Mouse (Mus musculus): ENCODE measurements around the gene Specc1.
A peak's percentile ranks its signal among the peaks of the same experiment; 100 is the strongest.
"Not testable (repeated sequence)": the region's sequence is repeated elsewhere in the genome, so short reads cannot be mapped to it uniquely, and the experiment has no call there.

The Specc1 gene

GRCm38 (mm10) chr11:61956572-61957295 lies at the start of gene Specc1:
Gene Specc1, plus strand, starts transcription at chr11:61956763.
- peak; percentile 86 for ATAC-seq (ENCODE audit: insufficient number of reproducible peaks, low FRiP score, low TSS enrichment)

- no peak for ATAC-seq (ENCODE audit: insufficient number of reproducible peaks, low FRiP score, low TSS enrichment)
These were observed 48.2 kb upstream of the Specc1 start for GRCm38 (mm10) chr11:61908315-61908714.

GRCm38 (mm10) chr11:61919702-61920101 lies 36.9 kb upstream of the Specc1 start:
- no peak for ATAC-seq (ENCODE audit: insufficient number of reproducible peaks, low FRiP score, low TSS enrichment)

GRCm38 (mm10) chr11:61923309-61923708 lies 33.3 kb upstream of the Specc1 start:
- no peak for ATAC-seq (ENCODE audit: insufficient number of reproducible peaks, low FRiP score, low TSS enrichment)

GRCm38 (mm10) chr11:61929323-61930097 lies 27.1 kb upstream of the Specc1 start:
- ATAC-seq (ENCODE audit: insufficient number of reproducible peaks, low FRiP score, low TSS enrichment): peak; percentile 50; the same call in 1 of the 2 replicates

GRCm38 (mm10) chr11:61930098-61930517 lies 26.5 kb upstream of the Specc1 start, which contains the start of gene Akap10:
Gene Akap10, minus strand, starts transcription at chr11:61930252.
- peak; percentile 89 for ATAC-seq (ENCODE audit: insufficient number of reproducible peaks, low FRiP score, low TSS enrichment)

GRCm38 (mm10) chr11:61930640-61931586 lies 25.6 kb upstream of the Specc1 start:
- ATAC-seq (ENCODE audit: insufficient number of reproducible peaks, low FRiP score, low TSS enrichment): no peak

GRCm38 (mm10) chr11:61937761-61938160 lies 18.8 kb upstream of the Specc1 start:
- no peak for ATAC-seq (ENCODE audit: insufficient number of reproducible peaks, low FRiP score, low TSS enrichment)

- no peak for ATAC-seq (ENCODE audit: insufficient number of reproducible peaks, low FRiP score, low TSS enrichment)
These were observed 13.7 kb upstream of the Specc1 start for GRCm38 (mm10) chr11:61942903-61943302.

- ATAC-seq (ENCODE audit: insufficient number of reproducible peaks, low FRiP score, low TSS enrichment): no peak
These were observed 12.1 kb upstream of the Specc1 start for GRCm38 (mm10) chr11:61944417-61944816.

GRCm38 (mm10) chr11:61946608-61947007 lies 10.0 kb upstream of the Specc1 start:
- ATAC-seq (ENCODE audit: insufficient number of reproducible peaks, low FRiP score, low TSS enrichment): no peak

GRCm38 (mm10) chr11:61949315-61949714 lies 7.2 kb upstream of the Specc1 start:
- no peak for ATAC-seq (ENCODE audit: insufficient number of reproducible peaks, low FRiP score, low TSS enrichment)

- ATAC-seq (ENCODE audit: insufficient number of reproducible peaks, low FRiP score, low TSS enrichment): peak; percentile 23; the same call in 1 of the 2 replicates
These were observed 5.9 kb upstream of the Specc1 start for GRCm38 (mm10) chr11:61950632-61951031.

- no peak for ATAC-seq (ENCODE audit: insufficient number of reproducible peaks, low FRiP score, low TSS enrichment)
These were observed 1.4 kb upstream of the Specc1 start for GRCm38 (mm10) chr11:61955136-61955535.

- ATAC-seq (ENCODE audit: insufficient number of reproducible peaks, low FRiP score, low TSS enrichment): no peak
These were observed 612 bp upstream of the Specc1 start for GRCm38 (mm10) chr11:61955951-61956350.

GRCm38 (mm10) chr11:61957296-61957813 lies 792 bp downstream of the Specc1 start:
- peak; percentile 47; the same call in 1 of the 2 replicates for ATAC-seq (ENCODE audit: insufficient number of reproducible peaks, low FRiP score, low TSS enrichment)

- not testable (repeated sequence) for ATAC-seq (ENCODE audit: insufficient number of reproducible peaks, low FRiP score, low TSS enrichment)
These were observed 2.1 kb downstream of the Specc1 start for GRCm38 (mm10) chr11:61958706-61959105.

GRCm38 (mm10) chr11:61960096-61960495 lies 3.5 kb downstream of the Specc1 start:
- ATAC-seq (ENCODE audit: insufficient number of reproducible peaks, low FRiP score, low TSS enrichment): no peak

- no peak for ATAC-seq (ENCODE audit: insufficient number of reproducible peaks, low FRiP score, low TSS enrichment)
These were observed 6.1 kb downstream of the Specc1 start for GRCm38 (mm10) chr11:61962684-61963083.

GRCm38 (mm10) chr11:61963193-61963592 lies 6.6 kb downstream of the Specc1 start:
- no peak for ATAC-seq (ENCODE audit: insufficient number of reproducible peaks, low FRiP score, low TSS enrichment)

All from cerebellum, adult (tissue).